Mouse (Mus musculus) kidney, postnatal 25 days (tissue): ENCODE data around the gene Rab26.

Experiments used
- DNase-seq, 2 experiments: peaks; one replicate each; pipeline ENCODE4 v3.0.0; 2021; ENCODE audit warnings: mixed read lengths in 2 of 2

Gene Rab26

GRCm38 (mm10) chr17:24546234-24546633, 12.2 kb upstream of the Rab26 start:
- peak in 1 of 2 experiments; percentile 43 for DNase-seq

DNA sequence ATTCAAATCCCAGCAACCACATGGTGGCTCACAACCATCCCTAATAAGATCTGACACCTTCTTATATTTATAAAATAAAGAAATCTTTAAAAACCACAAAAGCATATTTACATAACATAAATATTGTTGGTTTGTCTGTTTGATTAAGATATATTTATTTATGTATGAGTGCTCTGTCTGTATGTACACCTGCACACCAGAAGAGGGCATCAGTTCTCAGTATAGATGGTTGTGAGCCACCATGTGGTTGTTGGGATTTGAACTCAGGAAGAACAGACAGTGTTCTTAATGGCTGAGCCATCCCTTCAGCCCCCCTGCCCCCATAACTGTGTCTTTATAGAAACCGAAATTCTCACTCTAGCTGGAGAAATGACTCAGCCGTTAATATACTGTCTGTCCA, 11.2 kb upstream of the Rab26 start:
- DNase-seq, result no peak

- no peak for DNase-seq
These were observed 10.6 kb upstream of the Rab26 start for GRCm38 (mm10) chr17:24544613-24545012.

- DNase-seq, result peak in 1 of 2 experiments; percentile 74
These were observed 6.4 kb upstream of the Rab26 start for GRCm38 (mm10) chr17:24540375-24540774.

- DNase-seq, result peak in 1 of 2 experiments; percentile 82
These were observed 4.9 kb upstream of the Rab26 start for GRCm38 (mm10) chr17:24538950-24539349.

GRCm38 (mm10) chr17:24537536-24537935, 3.5 kb upstream of the Rab26 start:
- no peak for DNase-seq

GRCm38 (mm10) chr17:24535300-24535699, 1.3 kb upstream of the Rab26 start:
- no peak for DNase-seq

GRCm38 (mm10) chr17:24533099-24533992, 664 bp downstream of the Rab26 start:
- DNase-seq, result peak; percentile 93 to 95

DNA sequence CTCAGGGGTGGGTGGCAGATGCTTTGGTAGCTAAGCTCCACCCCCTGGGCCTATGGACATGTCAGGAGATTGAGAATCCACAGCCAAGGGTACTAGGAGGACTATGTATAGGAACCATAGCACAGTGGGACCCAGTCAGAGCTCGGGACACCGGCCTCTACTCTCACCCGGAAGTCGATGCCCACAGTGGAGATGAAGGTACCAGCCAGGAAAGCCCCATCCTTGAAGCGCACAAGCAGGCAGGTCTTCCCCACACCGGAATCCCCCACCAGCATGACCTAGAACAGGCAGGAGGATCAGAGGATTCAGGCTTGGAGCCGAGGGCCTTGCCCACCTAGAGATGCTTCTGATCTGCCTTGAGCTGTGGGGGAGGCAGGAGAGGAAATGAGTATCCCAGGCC, 2.0 kb downstream of the Rab26 start:
- peak in 1 of 2 experiments; percentile 13 for DNase-seq

DNA sequence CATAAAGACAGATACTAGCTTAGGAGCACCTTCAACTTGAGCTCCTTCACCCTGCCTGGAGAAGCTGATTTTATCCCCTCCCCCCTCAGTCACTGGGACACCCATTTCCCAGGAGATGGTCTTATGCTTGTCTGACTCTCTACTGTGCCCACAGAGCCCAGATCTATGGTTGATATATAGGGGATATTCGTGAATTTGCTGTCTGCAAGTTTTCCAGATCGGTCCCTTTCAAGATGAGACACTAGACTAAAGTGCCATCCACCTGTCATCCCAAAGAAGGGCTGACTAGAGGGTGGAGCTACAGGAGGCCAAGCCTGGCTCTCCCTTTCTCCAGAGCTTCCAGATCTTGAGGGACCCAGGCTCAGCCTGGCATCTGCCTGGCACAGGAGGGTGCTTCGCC, 2.9 kb downstream of the Rab26 start:
- DNase-seq, result no peak

GRCm38 (mm10) chr17:24530361-24531050, 3.5 kb downstream of the Rab26 start:
- no peak for DNase-seq

GRCm38 (mm10) chr17:24529883-24530282, 4.1 kb downstream of the Rab26 start:
- no peak for DNase-seq

DNA sequence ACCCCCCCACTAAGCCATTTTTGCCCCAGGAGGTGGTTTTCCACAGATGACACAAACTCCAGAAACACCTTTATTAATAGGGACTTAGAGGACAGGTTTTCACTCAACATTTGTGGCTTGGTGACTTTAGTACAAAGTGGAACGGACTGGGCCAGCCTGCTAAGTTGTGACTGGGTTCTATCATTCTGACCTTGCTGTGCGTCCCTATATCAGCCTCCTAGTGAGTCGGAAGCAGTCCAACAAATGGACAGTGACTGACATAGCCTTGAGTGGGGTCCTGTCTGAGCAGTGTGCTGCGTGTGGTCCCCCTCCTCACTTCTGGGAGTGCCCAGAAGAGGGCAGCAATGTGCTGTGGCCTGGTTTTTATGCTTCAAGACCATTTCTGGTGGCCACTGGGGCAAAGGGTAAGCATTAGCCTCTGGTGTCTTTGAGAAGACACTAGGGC, 5.0 kb downstream of the Rab26 start:
- peak; percentile 67 to 69 for DNase-seq

GRCm38 (mm10) chr17:24528560-24528918, 5.5 kb downstream of the Rab26 start:
- no peak for DNase-seq

- DNase-seq, result peak; percentile 96 to 98
These were observed 6.1 kb downstream of the Rab26 start, which contains the start of gene Traf7 for GRCm38 (mm10) chr17:24527723-24528559. Gene Traf7, minus strand, starts transcription at chr17:24527938.

GRCm38 (mm10) chr17:24527315-24527714, 6.7 kb downstream of the Rab26 start:
- no peak for DNase-seq

DNA sequence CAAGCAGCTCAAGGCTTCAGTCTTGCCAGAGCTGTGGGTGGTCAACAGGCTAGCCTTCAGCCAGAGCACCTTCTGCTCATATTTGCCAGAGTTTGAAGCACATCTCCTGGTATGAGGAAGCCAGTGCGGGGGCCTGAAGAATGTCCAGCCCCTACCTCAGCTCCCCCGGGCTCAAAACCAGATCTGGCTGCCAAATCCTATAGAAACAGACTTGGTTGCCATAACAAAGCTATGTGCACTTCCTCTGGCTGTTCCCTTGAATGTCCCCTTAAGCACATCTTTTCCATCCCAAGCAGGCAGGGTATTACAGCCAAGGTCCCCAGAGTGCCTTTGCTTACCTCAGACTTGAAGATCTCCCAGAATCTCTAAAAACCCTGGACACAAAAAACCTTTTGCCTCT, 9.3 kb downstream of the Rab26 start:
- no peak for DNase-seq

DNA sequence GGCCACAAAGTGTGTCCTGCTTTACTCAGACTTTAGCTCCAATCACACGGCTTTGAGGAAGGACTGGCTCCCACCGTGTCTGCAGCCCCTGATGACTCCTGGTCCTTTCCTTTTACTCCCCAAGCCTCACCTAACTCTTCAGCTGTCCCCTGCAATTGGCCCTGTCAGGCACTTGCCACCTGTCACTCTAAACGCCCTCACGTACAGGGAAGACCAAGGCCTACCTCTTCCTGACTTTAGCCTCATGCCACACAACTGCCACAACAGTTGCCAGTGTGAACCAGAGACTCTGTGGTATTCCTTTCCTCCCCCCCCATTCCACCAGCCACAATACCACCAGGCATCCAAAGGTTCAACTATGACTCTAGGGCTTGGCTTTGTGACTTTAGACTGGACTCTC, 13.6 kb downstream of the Rab26 start:
- no peak for DNase-seq

DNA sequence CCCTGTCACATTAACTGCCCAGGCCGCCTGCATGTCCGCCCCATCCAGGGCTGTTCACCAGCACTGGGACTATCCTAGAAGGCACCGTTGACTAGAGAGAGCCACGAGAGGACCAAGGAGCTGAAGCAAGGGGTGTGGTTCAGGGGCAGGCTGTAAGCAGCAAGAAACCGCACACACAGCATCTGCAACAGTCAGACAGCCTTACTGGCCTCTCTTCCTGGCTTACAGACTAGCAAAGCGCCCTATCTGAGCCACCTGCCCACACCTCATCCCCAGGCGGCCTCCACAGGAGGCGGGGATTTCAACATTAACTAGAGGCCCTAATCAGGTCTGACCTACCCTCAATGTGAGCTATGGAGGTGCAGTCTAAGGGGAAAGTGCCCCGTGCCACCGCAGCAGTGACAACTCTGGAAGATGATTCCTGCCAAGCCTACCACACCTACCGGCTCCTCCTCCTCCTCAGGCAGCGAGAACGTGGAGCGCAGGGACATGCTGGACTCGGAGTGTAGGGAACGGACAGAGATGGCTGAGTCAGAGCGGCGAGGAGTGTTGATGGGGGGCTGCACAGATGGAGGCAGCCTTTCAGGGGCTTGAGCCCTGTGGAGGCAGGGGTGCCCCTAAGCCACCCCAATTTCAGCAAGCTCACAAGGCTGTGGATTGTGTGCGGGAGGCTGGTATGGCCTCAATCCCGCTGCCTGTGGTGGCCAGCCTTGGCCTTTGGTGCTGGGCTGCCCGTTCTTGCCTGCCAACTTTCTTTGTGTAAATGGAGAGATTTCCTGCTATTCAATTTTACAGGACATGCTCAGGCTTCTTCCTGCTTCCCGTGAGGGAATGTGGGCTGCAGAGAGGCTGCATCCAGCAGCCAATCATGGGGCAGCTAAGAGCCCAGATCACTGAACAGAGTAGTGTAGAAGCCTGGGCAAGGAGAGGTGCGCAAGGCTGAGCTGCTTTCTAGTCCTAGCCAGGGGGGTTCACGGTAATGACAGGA, 19.4 kb downstream of the Rab26 start:
- DNase-seq, result peak; percentile 37 to 62

GRCm38 (mm10) chr17:24513609-24514008, 20.4 kb downstream of the Rab26 start:
- DNase-seq, result peak; percentile 62 to 73

DNA sequence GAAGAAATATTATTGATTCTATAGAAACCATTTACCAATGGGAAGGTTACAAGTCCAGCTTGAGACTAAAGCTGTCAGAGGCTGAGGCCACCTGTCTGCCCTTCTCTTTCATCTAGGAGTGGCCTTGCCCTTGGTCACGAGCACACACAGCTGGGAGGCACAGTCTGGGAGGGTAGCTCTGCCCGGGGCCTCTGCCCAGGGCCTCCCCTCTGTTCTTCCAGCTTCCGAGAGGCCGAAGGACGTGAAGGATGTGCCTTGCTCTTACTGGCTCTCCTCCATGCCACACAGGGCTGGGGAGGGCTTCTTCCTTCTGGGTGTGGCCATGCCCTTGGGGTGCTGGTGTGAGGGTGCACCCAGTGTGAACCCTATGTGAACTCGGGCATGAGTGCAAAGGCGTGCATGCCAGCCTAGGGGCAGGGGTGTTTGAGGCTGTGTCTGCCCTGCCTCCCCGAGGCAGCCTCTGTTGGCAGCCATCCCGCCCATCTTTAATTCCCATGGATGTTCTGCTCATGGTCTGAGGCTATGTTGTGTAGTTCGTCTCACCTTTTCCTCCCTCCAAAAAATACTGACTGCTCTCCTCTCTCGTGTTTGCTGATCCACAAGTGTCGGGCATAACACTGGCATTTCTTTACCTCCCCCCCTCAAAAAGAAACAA, 26.1 kb downstream of the Rab26 start:
- DNase-seq, result no peak
